Mouse (Mus musculus): ENCODE results near the gene Plekhg6. TPM values are rescaled to one million over a fixed set of nuclear protein-coding genes. Genes with fewer than 3 reads are reported as not detected.

The Plekhg6 gene
- polyA plus RNA-seq, 1 experiment from 2014 or later: 0.30 TPM

- DNase-seq (ENCODE audit: low spot score) (no peak), ATAC-seq (replicated peaks; ENCODE audit: low FRiP score) (no peak)
- no peak overlapping the region for H3K4me2 ChIP-seq
- H3K9ac ChIP-seq (ENCODE audit: low read depth, low read length): no peak overlapping the region
- no peaks in the 10 kb centered on the region for H3K9me3 ChIP-seq (ENCODE audit: control insufficient read depth, low read length)
- H3K4me3 ChIP-seq (ENCODE audit: low read depth, low read length): no peak overlapping the region
- H3K27me3 ChIP-seq (replicated peaks; ENCODE audit: control insufficient read depth, insufficient read depth, low read length): peaks cover 32% of the 10 kb centered on the region
- 0 out of 2 replicates have a peak, but pooled peaks cover 3% of the 10 kb centered on the region for H3K4me1 ChIP-seq (replicated peaks; ENCODE audit: control insufficient read depth, insufficient read depth, low read length)
- H3K27ac ChIP-seq (ENCODE audit: low read depth, low read length): no peak overlapping the region
- H3K36me3 ChIP-seq (ENCODE audit: control insufficient read depth, insufficient read depth, low read length): no peaks in the 10 kb centered on the region
These were observed 60.7 kb downstream of the Plekhg6 start for GRCm38 (mm10) chr6:125319919-125320296.

DNA sequence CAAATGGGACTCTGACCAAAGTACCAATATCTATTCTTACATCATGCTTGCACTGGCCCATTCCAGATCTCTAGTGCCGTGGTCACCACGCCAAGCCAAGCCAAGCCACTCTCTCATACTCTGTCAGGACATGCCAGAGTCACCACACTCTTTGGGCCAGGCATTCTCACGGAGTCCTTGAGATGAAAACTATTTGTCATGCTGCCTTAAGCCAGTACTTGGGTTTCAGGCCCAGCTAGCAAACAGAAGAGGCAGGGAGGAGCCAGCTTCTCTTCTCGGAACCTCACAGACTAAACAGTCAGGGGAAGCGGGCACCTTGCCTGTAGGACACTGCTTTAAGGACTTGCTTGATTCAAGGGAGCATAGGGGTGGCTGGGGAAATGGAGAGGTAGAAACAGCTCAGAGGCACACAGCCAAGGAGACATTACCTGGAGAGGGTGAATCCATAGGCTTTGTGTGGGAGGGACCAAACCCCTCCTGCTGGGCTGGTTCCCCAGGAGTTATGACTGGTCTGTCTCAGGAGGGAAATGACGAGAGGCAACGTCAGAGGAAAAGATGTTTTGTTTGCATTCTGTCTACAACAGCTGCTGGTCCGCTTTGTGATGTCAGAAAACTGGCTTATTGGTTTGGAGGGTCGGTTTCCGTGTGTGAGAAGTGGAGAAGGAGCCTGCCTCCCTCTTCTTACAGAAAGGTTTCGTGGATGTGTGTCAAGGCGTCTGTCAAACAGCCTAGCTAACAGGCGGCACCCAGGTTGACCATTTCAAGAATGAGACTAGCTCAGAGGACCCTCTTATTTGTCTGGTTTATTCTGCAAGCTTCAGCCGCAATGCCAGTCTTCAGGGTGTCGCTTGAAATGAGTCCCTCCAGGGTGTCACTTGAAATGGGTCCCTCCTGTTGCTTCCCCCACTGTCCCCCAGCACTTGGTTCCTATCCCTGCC, 61.3 kb downstream of the Plekhg6 start:
- DNase-seq (ENCODE audit: low spot score): no peak
- no peak for ATAC-seq (replicated peaks; ENCODE audit: low FRiP score)
- Histone ChIP-seq H3K9ac (ENCODE audit: low read depth, low read length) (no peak overlapping the region), H3K4me3 (ENCODE audit: low read depth, low read length) (no peak overlapping the region), H3K36me3 (ENCODE audit: control insufficient read depth, insufficient read depth, low read length) (no peaks in the 10 kb centered on the region), H3K27me3 (replicated peaks; ENCODE audit: control insufficient read depth, insufficient read depth, low read length) (peaks cover 32% of the 10 kb centered on the region), H3K4me2 (no peak overlapping the region), H3K27ac (ENCODE audit: low read depth, low read length) (no peak overlapping the region), H3K4me1 (replicated peaks; ENCODE audit: control insufficient read depth, insufficient read depth, low read length) (0 out of 2 replicates have a peak, but pooled peaks cover 3% of the 10 kb centered on the region), H3K9me3 (ENCODE audit: control insufficient read depth, low read length) (no peaks in the 10 kb centered on the region)
- 63% methylated on average over 15 of the region's 15 CpGs for WGBS

- Histone ChIP-seq H3K9ac (ENCODE audit: low read depth, low read length) (no peak overlapping the region), H3K9me3 (ENCODE audit: control insufficient read depth, low read length) (no peaks in the 10 kb centered on the region), H3K4me2 (no peak overlapping the region), H3K4me3 (ENCODE audit: low read depth, low read length) (no peak overlapping the region), H3K27ac (ENCODE audit: low read depth, low read length) (no peak overlapping the region), H3K36me3 (ENCODE audit: control insufficient read depth, insufficient read depth, low read length) (no peaks in the 10 kb centered on the region), H3K27me3 (replicated peaks; ENCODE audit: control insufficient read depth, insufficient read depth, low read length) (peaks cover 20% of the 10 kb centered on the region), H3K4me1 (replicated peaks; ENCODE audit: control insufficient read depth, insufficient read depth, low read length) (peaks cover 18% of the 10 kb centered on the region)
- no peak for ATAC-seq (replicated peaks; ENCODE audit: low FRiP score)
- DNase-seq (ENCODE audit: low spot score): no peak
- WGBS: 73% methylated on average over 7 of the region's 7 CpGs
These were observed 63.5 kb downstream of the Plekhg6 start for GRCm38 (mm10) chr6:125317077-125317476.

- Histone ChIP-seq H3K4me3 (ENCODE audit: low read depth, low read length) (no peak overlapping the region), H3K4me1 (replicated peaks; ENCODE audit: control insufficient read depth, insufficient read depth, low read length) (peaks cover 15% of the 10 kb centered on the region), H3K9me3 (ENCODE audit: control insufficient read depth, low read length) (no peaks in the 10 kb centered on the region), H3K9ac (ENCODE audit: low read depth, low read length) (no peak overlapping the region), H3K27ac (ENCODE audit: low read depth, low read length) (no peak overlapping the region), H3K27me3 (replicated peaks; ENCODE audit: control insufficient read depth, insufficient read depth, low read length) (no peaks in the 10 kb centered on the region), H3K4me2 (no peak overlapping the region), H3K36me3 (ENCODE audit: control insufficient read depth, insufficient read depth, low read length) (no peaks in the 10 kb centered on the region; the same call in 1 of the 2 replicates)
- DNase-seq (ENCODE audit: low spot score) (no peak), ATAC-seq (replicated peaks; ENCODE audit: low FRiP score) (no peak)
- 72% methylated on average over 6 of the region's 6 CpGs for whole genome bisulfite sequencing
These were observed 65.8 kb downstream of the Plekhg6 start for GRCm38 (mm10) chr6:125314746-125315145.

GRCm38 (mm10) chr6:125314231-125314563, 66.4 kb downstream of the Plekhg6 start:
- H3K36me3 ChIP-seq (ENCODE audit: control insufficient read depth, insufficient read depth, low read length): no peaks in the 10 kb centered on the region; the same call in 1 of the 2 replicates
- DNase-seq (ENCODE audit: low spot score) (no peak), ATAC-seq (replicated peaks; ENCODE audit: low FRiP score) (peak; percentile 21)
- H3K27ac ChIP-seq (ENCODE audit: low read depth, low read length): peak overlapping the region; percentile 62; the same call in 1 of the 2 replicates
- 58% methylated on average over 7 of the region's 7 CpGs for WGBS
- H3K9me3 ChIP-seq (ENCODE audit: control insufficient read depth, low read length): no peaks in the 10 kb centered on the region
- H3K4me3 ChIP-seq (ENCODE audit: low read depth, low read length): peak overlapping the region; percentile 60
- peak overlapping the region; percentile 72 for H3K9ac ChIP-seq (ENCODE audit: low read depth, low read length)
- no peaks in the 10 kb centered on the region for H3K27me3 ChIP-seq (replicated peaks; ENCODE audit: control insufficient read depth, insufficient read depth, low read length)
- H3K4me2 ChIP-seq: peak overlapping the region; percentile 77
- peaks cover 15% of the 10 kb centered on the region for H3K4me1 ChIP-seq (replicated peaks; ENCODE audit: control insufficient read depth, insufficient read depth, low read length)

DNA sequence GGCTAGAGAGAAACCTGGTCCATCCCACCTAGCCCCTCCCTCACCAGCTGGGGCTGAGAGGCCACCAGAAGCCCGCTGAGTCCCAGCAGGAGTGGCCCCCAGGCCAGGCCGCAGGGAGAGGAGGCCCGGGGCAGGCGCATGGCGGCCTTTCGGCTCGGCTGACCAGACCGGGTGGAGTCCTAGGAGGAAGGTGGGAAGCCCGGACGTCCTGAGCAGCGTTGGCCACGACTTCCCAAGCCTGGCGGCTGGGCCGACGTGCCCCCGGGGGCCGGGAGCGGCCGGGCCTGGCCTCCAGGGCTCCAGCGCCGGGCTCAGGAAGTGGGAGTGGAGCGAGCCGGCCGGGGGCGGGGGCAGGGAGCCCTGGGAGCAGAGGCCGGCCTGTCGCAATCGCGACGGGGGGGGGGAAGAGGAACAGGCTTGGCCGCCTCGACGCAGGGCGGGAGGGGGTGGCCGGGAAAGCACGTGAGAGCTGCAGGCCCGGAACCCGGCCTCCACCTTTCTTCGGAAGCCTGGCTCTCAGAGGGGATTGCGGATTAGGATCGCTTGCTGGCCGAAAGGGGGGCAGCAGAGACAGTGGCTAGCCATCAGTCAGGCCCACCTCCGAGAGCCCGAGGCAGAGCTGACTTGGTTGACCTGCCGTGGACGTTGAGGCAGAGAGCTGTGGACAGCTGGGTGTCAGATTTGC, 66.9 kb downstream of the Plekhg6 start, which contains the start of gene Ltbr:
Gene Ltbr (minus strand): TSS at position 340 of the 685 bp plus-strand sequence.
- Histone ChIP-seq H3K4me1 (replicated peaks; ENCODE audit: control insufficient read depth, insufficient read depth, low read length) (peaks cover 16% of the 10 kb centered on the region), H3K36me3 (ENCODE audit: control insufficient read depth, insufficient read depth, low read length) (no peaks in the 10 kb centered on the region; the same call in none of the 2 replicates), H3K4me3 (ENCODE audit: low read depth, low read length) (peak within 1 kb of the TSS; percentile 60), H3K9ac (ENCODE audit: low read depth, low read length) (peak within 1 kb of the TSS; percentile 72), H3K27ac (ENCODE audit: low read depth, low read length) (peak within 1 kb of the TSS; percentile 62), H3K9me3 (ENCODE audit: control insufficient read depth, low read length) (no peaks in the 10 kb centered on the region), H3K4me2 (peak within 1 kb of the TSS; percentile 77), H3K27me3 (replicated peaks; ENCODE audit: control insufficient read depth, insufficient read depth, low read length) (no peaks in the 10 kb centered on the region)
- ATAC-seq (replicated peaks; ENCODE audit: low FRiP score) (peak; percentile 77), DNase-seq (ENCODE audit: low spot score) (peak; percentile 81)
- under 1% methylated on average over 34 of the region's 46 CpGs for WGBS

Other genes starting within 250 kb of the Plekhg6 start
- gene Nop2, start 248.9 kb downstream of the Plekhg6 start, polyA plus RNA-seq (2014; fragmentation: Nextera tagmentation; extraction: Ambion mirVana): 114 and 125 TPM in 2 replicates
- gene Iffo1, start 235.6 kb downstream of the Plekhg6 start, polyA plus RNA-seq (2014; fragmentation: Nextera tagmentation; extraction: Ambion mirVana): 7.7 and 9.9 TPM in 2 replicates
- 2,450 and 2,526 TPM in 2 replicates for gene Gapdh, start 214.3 kb downstream of the Plekhg6 start, polyA plus RNA-seq (2014; fragmentation: Nextera tagmentation; extraction: Ambion mirVana)
- 150 and 158 TPM in 2 replicates for gene Ncapd2, start 189.1 kb downstream of the Plekhg6 start, polyA plus RNA-seq (2014; fragmentation: Nextera tagmentation; extraction: Ambion mirVana)
- 287 and 311 TPM in 2 replicates for gene Mrpl51, start 189.0 kb downstream of the Plekhg6 start, polyA plus RNA-seq (2014; fragmentation: Nextera tagmentation; extraction: Ambion mirVana)
- 1.7 and 2.3 TPM in 2 replicates for gene Vamp1, start 165.2 kb downstream of the Plekhg6 start, polyA plus RNA-seq (2014; fragmentation: Nextera tagmentation; extraction: Ambion mirVana)
- 4.0 TPM in 2 replicates for gene Tapbpl, start 148.9 kb downstream of the Plekhg6 start, polyA plus RNA-seq (2014; fragmentation: Nextera tagmentation; extraction: Ambion mirVana)
- gene Cd27, start 143.8 kb downstream of the Plekhg6 start, polyA plus RNA-seq (2014; fragmentation: Nextera tagmentation; extraction: Ambion mirVana): 2.7 and 3.2 TPM in 2 replicates
- gene Tuba3a, start 94.8 kb downstream of the Plekhg6 start, polyA plus RNA-seq (2014; fragmentation: Nextera tagmentation; extraction: Ambion mirVana): 0.12 TPM in 1 of 2 replicates, not detected in the other
- gene Ltbr, start 66.9 kb downstream of the Plekhg6 start, polyA plus RNA-seq (2014; fragmentation: Nextera tagmentation; extraction: Ambion mirVana): 30.1 and 34.7 TPM in 2 replicates
- 0.55 and 0.74 TPM in 2 replicates for gene Scnn1a, start 60.1 kb downstream of the Plekhg6 start, polyA plus RNA-seq (2014; fragmentation: Nextera tagmentation; extraction: Ambion mirVana)
- 37.0 and 38.0 TPM in 2 replicates for gene Tnfrsf1a, start 31.4 kb downstream of the Plekhg6 start, polyA plus RNA-seq (2014; fragmentation: Nextera tagmentation; extraction: Ambion mirVana)
- 111 and 113 TPM in 2 replicates for gene Cd9, start 114.0 kb upstream of the Plekhg6 start, polyA plus RNA-seq (2014; fragmentation: Nextera tagmentation; extraction: Ambion mirVana)
- 25.3 and 32.4 TPM in 2 replicates for gene Vwf, start 166.0 kb upstream of the Plekhg6 start, polyA plus RNA-seq (2014; fragmentation: Nextera tagmentation; extraction: Ambion mirVana)